13 mouse cellular contexts compared by ENCODE assay signal in genomic region chr10:117664926-117665209, GRCm38 (mm10).
"Had no signal": no experiment of that assay in that cellular context is flagged by ENCODE, and none has a peak within 500 bp of the region (broad histone marks: within the 10 kb centered on the region; RNA-seq: fewer than 3 reads in every experiment).

No protein-coding gene starts in this region.

- H3K9ac ChIP-seq: hindbrain, embryonic 14.5 days; limb, embryonic 12.5 days; liver, embryonic 13.5 days; midbrain, embryonic 13.5 days had no signal

- H3K4me2 ChIP-seq: hindbrain, embryonic 14.5 days; liver, embryonic 13.5 days; midbrain, embryonic 13.5 days had no signal

- H3K27ac ChIP-seq: hindbrain, embryonic 14.5 days; layer of hippocampus, adult 2 months; limb, embryonic 12.5 days; liver, embryonic 13.5 days; midbrain, embryonic 13.5 days had no signal

- DNase-seq: kidney, adult 11 months; kidney, postnatal 25 days; liver, embryonic 13.5 days; lung, adult 2 months; lung, postnatal 36 days; right cerebral cortex, postnatal 14 days; thymus, adult 18-20 months; thymus, postnatal 14 days had no signal

- H3K4me3 ChIP-seq: layer of hippocampus, adult 2 months; limb, embryonic 12.5 days; liver, embryonic 13.5 days; midbrain, embryonic 13.5 days had no signal

- H3K27me3 ChIP-seq: limb, embryonic 12.5 days; liver, embryonic 13.5 days had no signal

- H3K9me3 ChIP-seq: limb, embryonic 12.5 days; liver, embryonic 13.5 days; midbrain, embryonic 13.5 days had no signal

- H3K36me3 ChIP-seq: limb, embryonic 12.5 days; liver, embryonic 13.5 days; midbrain, embryonic 13.5 days had no signal

- H3K4me1 ChIP-seq: midbrain, embryonic 13.5 days had no signal

- ATAC-seq: lung, postnatal 0 days; midbrain, embryonic 13.5 days had no signal
